Mouse (Mus musculus) G1E (cell line): Measurements from ENCODE around the gene Ankrd22. TPM values are rescaled to one million over a fixed set of nuclear protein-coding genes. Genes with fewer than 3 reads are reported as not detected.

Source experiments
- ATAC-seq: 2 replicates; pipeline ENCODE4 v1.8.0; 2016; ENCODE audit warnings: mild to moderate bottlenecking; ENCODE audit not compliant: insufficient number of reproducible peaks, poor library complexity, low FRiP score, severe bottlenecking; ENCODE audit errors: extremely low read depth
- DNase-seq: peaks from one replicate; pipeline ENCODE4 v3.0.0; 2012; ENCODE audit warnings: low spot score
- H3K27me3 ChIP-seq: 2 replicates; pipeline ENCODE4 v1.6.1; 2012; ENCODE audit warnings: mild to moderate bottlenecking, low read length, inconsistent platforms; ENCODE audit not compliant: insufficient read depth
- H3K36me3 ChIP-seq: replicated peaks from 2 replicates; pipeline ENCODE3; 2012; ENCODE audit warnings: mild to moderate bottlenecking, inconsistent platforms
- H3K4me1 ChIP-seq: 2 replicates; pipeline ENCODE4 v1.6.1; 2012; ENCODE audit warnings: low read depth, low read length, inconsistent platforms, mixed read lengths; ENCODE audit not compliant: insufficient read depth
- H3K4me3 ChIP-seq: 2 replicates; pipeline ENCODE4 v1.5.1; 2012; ENCODE audit warnings: low read depth, mild to moderate bottlenecking, inconsistent platforms, low read length, moderate library complexity, mixed read lengths
- H3K9me3 ChIP-seq: replicated peaks from 2 replicates; pipeline ENCODE4 v1.6.1; 2012; ENCODE audit warnings: inconsistent platforms
- CTCF ChIP-seq: IDR thresholded peaks from 2 replicates; pipeline ENCODE4 v1.5.1; 2012; ENCODE audit warnings: low read depth, low read length, inconsistent platforms, mixed read lengths
- GATA1 ChIP-seq: IDR thresholded peaks from 2 replicates; pipeline ENCODE4 v1.6.1; 2012; ENCODE audit warnings: borderline replicate concordance, low read length, inconsistent platforms, mixed read lengths
- GATA2 ChIP-seq: IDR thresholded peaks from 2 replicates; pipeline ENCODE4 v1.6.1; 2012; ENCODE audit warnings: low read depth, low read length, inconsistent platforms, borderline replicate concordance
- POLR2AphosphoS5 ChIP-seq: IDR thresholded peaks from 2 replicates; pipeline ENCODE4 v1.6.1; 2012; ENCODE audit warnings: low read depth, low read length, inconsistent platforms; ENCODE audit not compliant: insufficient replicate concordance
- TAL1 ChIP-seq: conservative IDR thresholded peaks from 2 replicates; pipeline ENCODE4 v1.6.1; 2012; ENCODE audit warnings: low read depth, low read length, inconsistent platforms, mixed read lengths
- polyA plus RNA-seq: library from polyadenylated mRNA; stranded (reverse); fragments of >175 nt; gene quantifications from 2 replicates; pipeline ENCODE4 v1.2.3, GENCODE M21; 2012
- total RNA-seq, 2 experiments: library from RNA; stranded (forward) in 1 of 2; stranded (reverse) in 1 of 2; fragments of 200-1000 nt in 1 of 2; fragments of >200 nt in 1 of 2; fragmentation: Nextera tagmentation in 1 of 2; gene quantifications; 2 replicates each; pipeline ENCODE4 v1.2.3; 2014 to 2017

The Ankrd22 gene
- total and polyA plus RNA-seq, 3 experiments = 0.11 TPM; not detected in 2

DNA sequence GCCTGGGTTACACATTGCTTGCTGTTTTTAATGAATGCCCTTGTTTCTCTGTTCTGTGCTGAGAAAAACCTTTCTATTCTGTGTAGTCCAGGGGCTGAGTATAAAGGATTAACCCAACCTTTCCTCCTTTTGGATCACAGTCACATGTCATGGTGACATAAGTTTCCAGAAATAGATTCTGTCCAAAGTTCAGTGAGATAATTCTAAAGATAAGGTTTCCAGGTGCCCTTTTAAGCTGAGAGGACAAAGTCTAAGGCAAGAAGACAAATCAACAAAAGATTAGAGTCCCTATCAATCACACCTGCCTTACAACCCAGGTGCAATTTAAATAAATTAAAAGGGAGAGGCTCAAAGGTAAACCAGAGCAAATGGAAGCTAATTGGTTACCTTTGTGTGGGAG is 91.6 kb downstream of the Ankrd22 start:
- H3K27me3 ChIP-seq = no peaks in the 10 kb centered on the region
- H3K4me1 ChIP-seq = no peaks in the 10 kb centered on the region
- no peaks in the 10 kb centered on the region for H3K36me3 ChIP-seq
- DNase-seq (no peak), ATAC-seq (no peak)
- H3K9me3 ChIP-seq = no peaks in the 10 kb centered on the region
- TF ChIP-seq GATA2 (no peak), TAL1 (no peak), GATA1 (no peak), POLR2AphosphoS5 (no peak), CTCF (no peak)
- no peak overlapping the region for H3K4me3 ChIP-seq

Other genes with a start within 250 kb of the Ankrd22 start
- gene Lipf, start 204.9 kb downstream of the Ankrd22 start, total RNA-seq (2014; fragmentation: Nextera tagmentation) = not detected in 2 replicates
- gene Lipf, start 204.9 kb downstream of the Ankrd22 start, total RNA-seq (2017) = not detected in 2 replicates
- not detected in 2 replicates for gene Lipf, start 204.9 kb downstream of the Ankrd22 start, polyA plus RNA-seq
- not detected in 2 replicates for gene Lipk, start 157.8 kb downstream of the Ankrd22 start, total RNA-seq (2014; fragmentation: Nextera tagmentation)
- gene Lipk, start 157.8 kb downstream of the Ankrd22 start, total RNA-seq (2017) = 0.05 TPM in 1 of 2 replicates, not detected in the other
- gene Lipk, start 157.8 kb downstream of the Ankrd22 start, polyA plus RNA-seq = not detected in 2 replicates
- gene Lipn, start 98.7 kb downstream of the Ankrd22 start, total RNA-seq (2014; fragmentation: Nextera tagmentation) = not detected in 2 replicates
- gene Lipn, start 98.7 kb downstream of the Ankrd22 start, total RNA-seq (2017) = 0.12 TPM in 1 of 2 replicates, not detected in the other
- gene Lipn, start 98.7 kb downstream of the Ankrd22 start, polyA plus RNA-seq = not detected in 2 replicates
- gene Lipm, start 65.1 kb downstream of the Ankrd22 start, total RNA-seq (2014; fragmentation: Nextera tagmentation) = not detected in 2 replicates
- not detected in 2 replicates for gene Lipm, start 65.1 kb downstream of the Ankrd22 start, total RNA-seq (2017)
- gene Lipm, start 65.1 kb downstream of the Ankrd22 start, polyA plus RNA-seq = not detected in 2 replicates
- not detected in 2 replicates for gene Stambpl1, start 26.2 kb upstream of the Ankrd22 start, total RNA-seq (2014; fragmentation: Nextera tagmentation)
- gene Stambpl1, start 26.2 kb upstream of the Ankrd22 start, total RNA-seq (2017) = 0.06 and 0.44 TPM in 2 replicates
- gene Stambpl1, start 26.2 kb upstream of the Ankrd22 start, polyA plus RNA-seq = not detected in 2 replicates
- gene Acta2, start 89.5 kb upstream of the Ankrd22 start, total RNA-seq (2014; fragmentation: Nextera tagmentation) = not detected in 2 replicates
- gene Acta2, start 89.5 kb upstream of the Ankrd22 start, total RNA-seq (2017) = not detected in 2 replicates
- gene Acta2, start 89.5 kb upstream of the Ankrd22 start, polyA plus RNA-seq = not detected in 2 replicates
- gene Fas, start 124.6 kb upstream of the Ankrd22 start, total RNA-seq (2014; fragmentation: Nextera tagmentation) = not detected in 2 replicates
- not detected in 2 replicates for gene Fas, start 124.6 kb upstream of the Ankrd22 start, total RNA-seq (2017)
- gene Fas, start 124.6 kb upstream of the Ankrd22 start, polyA plus RNA-seq = not detected in 2 replicates